Mouse (Mus musculus) CH12.LX (cell line): Measurements from ENCODE around the gene Inha. TPM values are rescaled to one million over a fixed set of nuclear protein-coding genes. Genes with fewer than 3 reads are reported as not detected.

Source experiments
- DNase-seq: peaks from one replicate; pipeline ENCODE4 v3.0.0-alpha.2; 2013; ENCODE audit errors: extremely low read depth
- H3K27ac ChIP-seq: 2 replicates; pipeline ENCODE4 v1.5.1; 2012; ENCODE audit warnings: low read depth, mild to moderate bottlenecking, control low read depth, moderate library complexity; ENCODE audit not compliant: insufficient read depth
- H3K27me3 ChIP-seq: replicated peaks from 2 replicates; pipeline ENCODE3; 2012; ENCODE audit warnings: inconsistent platforms
- H3K36me3 ChIP-seq, 2 experiments: replicated peaks in 1 of 2; 2 replicates each; pipeline versions ENCODE3 to v1.6.1; 2012; ENCODE audit warnings: inconsistent platforms in 1 of 2, low read length in 1 of 2, mild to moderate bottlenecking in 1 of 2, mixed read lengths in 1 of 2, moderate library complexity in 1 of 2; ENCODE audit not compliant: control insufficient read depth in 1 of 2, insufficient read depth in 1 of 2
- H3K4me1 ChIP-seq, 2 experiments: 2 replicates each; pipeline ENCODE4 v1.6.1; 2012; ENCODE audit warnings: inconsistent platforms in 1 of 2, moderate library complexity in 1 of 2; ENCODE audit not compliant: insufficient read depth in 2 of 2, control insufficient read depth in 1 of 2
- H3K4me2 ChIP-seq: 2 replicates; pipeline ENCODE4 v1.6.1; 2012; ENCODE audit warnings: low read depth, mild to moderate bottlenecking, control low read depth; ENCODE audit not compliant: poor library complexity, insufficient read depth, severe bottlenecking
- H3K4me3 ChIP-seq, 3 experiments: fragments of 150-350 bp in 1 of 3; sonication (generic) in 1 of 3; replicated peaks in 1 of 3; 2 replicates each; pipeline versions ENCODE3 to v1.5.1; 2011 to 2012; ENCODE audit warnings: low read depth in 2 of 3, low read length in 2 of 3, mild to moderate bottlenecking in 2 of 3, moderate library complexity in 2 of 3, control low read depth in 1 of 3, improper control_type of control experiment in 1 of 3, inconsistent platforms in 1 of 3, mixed read lengths in 1 of 3; ENCODE audit not compliant: poor library complexity in 1 of 3
- H3K79me2 ChIP-seq: replicated peaks from 2 replicates; pipeline ENCODE4 v1.6.1; 2012; ENCODE audit warnings: mild to moderate bottlenecking, moderate library complexity; ENCODE audit not compliant: control insufficient read depth, poor library complexity, insufficient read depth, severe bottlenecking; ENCODE audit errors: extremely low read depth
- H3K9ac ChIP-seq: 2 replicates; pipeline ENCODE4 v1.6.1; 2012; ENCODE audit warnings: low read depth, mild to moderate bottlenecking, control low read depth, moderate library complexity; ENCODE audit not compliant: insufficient read depth
- H3K9me3 ChIP-seq: replicated peaks from 2 replicates; pipeline ENCODE3; 2012; ENCODE audit warnings: low read length, inconsistent platforms, mixed read lengths
- BHLHE40 ChIP-seq: IDR thresholded peaks from 2 replicates; pipeline ENCODE4 v1.6.1; 2011; ENCODE audit warnings: mild to moderate bottlenecking, low read depth, low read length, improper control_type of control experiment
- CHD1 ChIP-seq: IDR thresholded peaks from 2 replicates; pipeline ENCODE4 v1.6.1; 2012; ENCODE audit warnings: low read depth, low read length, improper control_type of control experiment, inconsistent platforms
- CTCF ChIP-seq, 2 experiments: IDR thresholded peaks in 1 of 2; conservative IDR thresholded peaks in 1 of 2; 2 replicates each; pipeline ENCODE4 v1.5.1; 2011 to 2012; ENCODE audit warnings: low read depth in 2 of 2, low read length in 2 of 2, improper control_type of control experiment in 1 of 2, inconsistent platforms in 1 of 2, mild to moderate bottlenecking in 1 of 2, moderate library complexity in 1 of 2
- ELF1 ChIP-seq: IDR thresholded peaks from 2 replicates; pipeline ENCODE4 v1.6.1; 2014; ENCODE audit warnings: low read depth, mild to moderate bottlenecking, inconsistent platforms, low read length, improper control_type of control experiment
- GABPA ChIP-seq: IDR thresholded peaks from 2 replicates; pipeline ENCODE4 v1.6.1; 2012; ENCODE audit warnings: low read depth, low read length, improper control_type of control experiment, inconsistent platforms; ENCODE audit not compliant: insufficient replicate concordance
- JUND ChIP-seq: conservative IDR thresholded peaks from 2 replicates; pipeline ENCODE4 v1.6.1; 2011; ENCODE audit warnings: low read depth, low read length, improper control_type of control experiment
- KAT2A ChIP-seq: IDR thresholded peaks from 2 replicates; pipeline ENCODE4 v1.6.1; 2012; ENCODE audit warnings: low read length, improper control_type of control experiment, inconsistent platforms; ENCODE audit not compliant: insufficient replicate concordance
- MAX ChIP-seq: IDR thresholded peaks from 2 replicates; pipeline ENCODE4 v1.6.1; 2011; ENCODE audit warnings: low read length, improper control_type of control experiment
- MEF2A ChIP-seq: IDR thresholded peaks from 2 replicates; pipeline ENCODE4 v1.6.1; 2014; ENCODE audit warnings: low read depth, mild to moderate bottlenecking, inconsistent platforms, low read length, improper control_type of control experiment, borderline replicate concordance
- MYC ChIP-seq: IDR thresholded peaks from 2 replicates; pipeline ENCODE4 v1.6.1; 2011; ENCODE audit warnings: low read depth, mild to moderate bottlenecking, improper control_type of control experiment, low read length
- NELFE ChIP-seq: IDR thresholded peaks from 2 replicates; pipeline ENCODE4 v1.6.1; 2011; ENCODE audit warnings: low read depth, low read length, improper control_type of control experiment
- PAX5 ChIP-seq: IDR thresholded peaks from 2 replicates; pipeline ENCODE4 v1.6.1; 2012; ENCODE audit warnings: low read length, inconsistent platforms, mixed read lengths
- POLR2AphosphoS2 ChIP-seq: IDR thresholded peaks from 2 replicates; pipeline ENCODE4 v1.6.1; 2011; ENCODE audit warnings: low read depth, low read length, improper control_type of control experiment
- RAD21 ChIP-seq: IDR thresholded peaks from 2 replicates; pipeline ENCODE4 v1.6.1; 2011; ENCODE audit warnings: low read depth, mild to moderate bottlenecking, low read length, improper control_type of control experiment, moderate library complexity
- RCOR1 ChIP-seq: conservative IDR thresholded peaks from 2 replicates; pipeline ENCODE4 v1.6.1; 2012; ENCODE audit warnings: low read depth, mild to moderate bottlenecking, inconsistent platforms, low read length, improper control_type of control experiment
- SMC3 ChIP-seq: IDR thresholded peaks from 2 replicates; pipeline ENCODE4 v1.6.1; 2011; ENCODE audit warnings: low read depth, low read length, improper control_type of control experiment
- TCF12 ChIP-seq: IDR thresholded peaks from 2 replicates; pipeline ENCODE4 v1.6.1; 2014; ENCODE audit warnings: low read depth, mild to moderate bottlenecking, inconsistent platforms, low read length, improper control_type of control experiment
- USF2 ChIP-seq: conservative IDR thresholded peaks from 2 replicates; pipeline ENCODE4 v1.6.1; 2011; ENCODE audit warnings: low read depth, low read length, improper control_type of control experiment
- ZNF384 ChIP-seq: IDR thresholded peaks from 2 replicates; pipeline ENCODE4 v1.6.1; 2012; ENCODE audit warnings: low read depth, low read length, improper control_type of control experiment, inconsistent platforms
- dilution Hi-C: fragments of 300-500 bp; cut with MboI; formaldehyde crosslinking; loops from 2 replicates; pipeline ENCODE4 v1.14.3; 2020; ENCODE audit warnings: low sequenced_read_pairs; ENCODE audit not compliant: extremely low pct_unique_long_range_greater_than_20kb, extremely low pct_ligation_motif_present
- in situ Hi-C: fragments of 300-500 bp; cut with MboI; formaldehyde crosslinking; loops from 3 replicates; pipeline ENCODE4 v1.14.3; 2019; ENCODE audit warnings: low sequenced_read_pairs, low pct_ligation_motif_present, low pct_unique_long_range_greater_than_20kb, mixed read lengths
- polyA plus RNA-seq: library from polyadenylated mRNA; unstranded; fragments of >175 nt; gene quantifications from 2 replicates; pipeline ENCODE4 v1.2.1, GENCODE M21; 2012; ENCODE audit warnings: low read depth; ENCODE audit not compliant: insufficient read length
- total RNA-seq, 2 experiments: library from RNA; depleted of rRNA; stranded (reverse); fragments of 300-350 nt in 1 of 2; fragments of >200 nt in 1 of 2; gene quantifications; 2 replicates each; pipeline ENCODE4 v1.2.3; 2012 to 2014

Gene Inha
- total and polyA plus RNA-seq, 3 experiments, result not detected

- Histone ChIP-seq H3K9me3 (no peaks in the 10 kb centered on the region), H3K4me3 (no peak overlapping the region), H3K4me2 (no peak overlapping the region), H3K27ac (no peak overlapping the region), H3K27me3 (peaks cover 73% of the 10 kb centered on the region), H3K9ac (no peak overlapping the region), H3K4me1 (peaks cover 17 to 20% of the 10 kb centered on the region in 2 experiments), H3K36me3 (no peaks in the 10 kb centered on the region), H3K79me2 (no peaks in the 10 kb centered on the region)
- DNase-seq, result no peak
- in situ Hi-C loops (no loop called here), dilution Hi-C loops (no loop called here)
- TF ChIP-seq KAT2A (no peak), PAX5 (no peak), ELF1 (no peak)
These were observed 15.9 kb upstream of the Inha start for GRCm38 (mm10) chr1:75490785-75491551.

DNA sequence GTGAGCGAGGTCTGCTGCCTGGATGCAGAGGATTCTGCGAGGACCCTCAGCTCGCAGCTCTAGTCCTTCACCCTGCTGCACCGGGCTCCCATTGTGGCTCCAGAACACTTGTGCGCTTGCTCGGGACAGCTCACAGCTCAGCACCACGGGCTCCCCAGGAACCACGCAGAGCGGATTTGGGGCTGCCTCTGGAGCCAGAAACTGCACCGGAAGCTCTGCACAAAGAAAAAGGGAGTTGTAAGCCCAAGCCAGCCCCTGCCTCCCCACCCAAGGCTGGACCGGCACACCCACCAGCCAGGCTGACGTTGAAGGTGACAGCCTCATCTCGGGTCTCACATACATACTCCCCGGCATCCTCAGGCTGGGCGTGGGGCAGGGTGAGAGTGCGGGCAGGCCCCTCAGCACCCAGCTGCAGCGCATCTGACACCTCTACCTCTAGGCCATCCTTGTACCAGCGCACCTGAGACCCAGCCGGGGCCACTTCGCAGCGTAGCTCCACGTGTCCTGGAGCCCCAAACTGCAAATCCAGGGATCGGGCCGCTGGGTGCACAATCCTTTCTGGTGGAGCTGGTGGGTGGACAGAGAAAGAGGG is 14.2 kb upstream of the Inha start:
- H3K4me1 ChIP-seq, result peaks cover 8 to 13% of the 10 kb centered on the region in 2 experiments; a peak in 3 of 4 replicates
- no peaks in the 10 kb centered on the region for H3K79me2 ChIP-seq
- H3K27ac ChIP-seq, result no peak overlapping the region
- H3K9ac ChIP-seq, result no peak overlapping the region
- peaks cover 62% of the 10 kb centered on the region for H3K27me3 ChIP-seq
- H3K4me3 ChIP-seq, result no peak overlapping the region
- in situ Hi-C loops (no loop called here), dilution Hi-C loops (no loop called here)
- no peak for DNase-seq
- no peaks in the 10 kb centered on the region for H3K9me3 ChIP-seq
- H3K4me2 ChIP-seq, result no peak overlapping the region
- TF ChIP-seq NELFE, result no peak
- TF ChIP-seq RCOR1, result no peak
- TF ChIP-seq SMC3, result no peak
- no peak for TF ChIP-seq USF2
- TF ChIP-seq ELF1, result no peak
- TF ChIP-seq RAD21, result no peak
- no peaks in the 10 kb centered on the region for H3K36me3 ChIP-seq

DNA sequence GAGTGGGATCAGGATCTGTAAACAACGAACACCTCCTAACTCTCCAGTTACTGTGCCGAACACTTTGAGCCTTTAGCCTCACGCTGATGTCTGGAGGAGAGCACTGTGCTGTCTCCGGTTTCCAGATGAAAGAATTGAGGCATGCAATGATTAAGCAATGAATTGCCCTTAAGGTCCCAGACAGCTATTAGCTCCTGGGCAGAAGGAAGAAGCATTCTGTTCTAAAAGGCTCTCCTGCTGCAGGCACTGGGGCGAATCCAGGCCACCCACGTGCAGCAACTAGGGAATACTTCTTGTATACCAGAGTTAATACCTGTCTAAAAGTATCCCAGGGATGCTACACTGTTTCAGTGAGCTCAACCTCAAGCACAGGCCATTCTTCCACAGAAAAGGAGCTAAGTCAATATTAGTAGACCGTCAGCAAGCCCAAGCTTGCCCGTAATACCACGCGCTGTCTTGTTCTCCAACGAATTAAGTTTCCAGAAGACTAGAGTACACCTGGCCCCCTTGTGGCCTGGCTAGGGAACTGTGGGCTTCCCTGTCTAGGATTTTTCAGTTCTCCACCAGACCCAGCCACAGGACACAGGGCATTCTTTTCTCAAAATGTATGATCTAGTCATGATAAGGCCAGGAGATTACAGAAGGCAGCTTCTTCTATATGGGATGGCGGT is 11.9 kb upstream of the Inha start:
- dilution Hi-C loops, result no loop called here
- in situ Hi-C loops, result loop anchor here (5.0 kb wide), 1 partner anchor 67 kb away; no protein-coding TSS in a partner anchor
- H3K27ac ChIP-seq, result no peak overlapping the region

More for the DNA sequence above, 11.9 kb upstream of the Inha start:
- H3K4me3 ChIP-seq, result no peak overlapping the region
- peak; percentile 52 for TF ChIP-seq RAD21
- TF ChIP-seq CTCF (conservative IDR thresholded peaks at IDR 0.05 in 1 of 2, IDR thresholded peaks at IDR 0.05 in 1 of 2; ENCODE audit: low read depth in 2 of 2, low read length in 2 of 2), result peak; percentile 78 to 84
- TF ChIP-seq POLR2AphosphoS2, result no peak
- peak; percentile 83 for TF ChIP-seq MYC
- no peak for TF ChIP-seq TCF12
- TF ChIP-seq BHLHE40, result 0 out of 2 replicates have a peak, but pooled peaks have one; percentile 16
- TF ChIP-seq RCOR1, result no peak
- TF ChIP-seq GABPA, result no peak
- TF ChIP-seq CHD1, result peak; percentile 95; the same call in 1 of the 2 replicates
- TF ChIP-seq JUND, result 0 out of 2 replicates have a peak, but pooled peaks have one; percentile 18
- TF ChIP-seq ZNF384, result no peak
- TF ChIP-seq MAX, result peak; percentile 22; the same call in 1 of the 2 replicates
- TF ChIP-seq SMC3, result peak; percentile 76
- TF ChIP-seq MEF2A, result 0 out of 2 replicates have a peak, but pooled peaks have one; percentile 29
- H3K9me3 ChIP-seq, result no peaks in the 10 kb centered on the region
- H3K36me3 ChIP-seq, result no peaks in the 10 kb centered on the region
- peaks cover 41% of the 10 kb centered on the region for H3K27me3 ChIP-seq
- H3K9ac ChIP-seq, result no peak overlapping the region
- H3K4me2 ChIP-seq, result no peak overlapping the region
- H3K4me1 ChIP-seq, result peaks cover 8 to 23% of the 10 kb centered on the region in 2 experiments
- peak; percentile 52 for DNase-seq
- no peaks in the 10 kb centered on the region for H3K79me2 ChIP-seq
